Mouse (Mus musculus): ENCODE results near the gene Ift80. TPM values are rescaled to one million over a fixed set of nuclear protein-coding genes. Genes with fewer than 3 reads are reported as not detected.
"Not testable (repeated sequence)": the region's sequence is repeated elsewhere in the genome, so short reads cannot be mapped to it uniquely, and the experiment has no call there.

Gene Ift80
- polyA plus RNA-seq, 1 experiment from 2014 or later, result 3.0 TPM

- H3K36me3 ChIP-seq (ENCODE audit: inconsistent target), result no peaks in the 10 kb centered on the region
- WGBS (ENCODE audit: missing documents), result 98% methylated on average over 3 of the region's 3 CpGs
- no peak overlapping the region for H3K4me3 ChIP-seq (ENCODE audit: inconsistent target)
- H3K79me2 ChIP-seq (ENCODE audit: inconsistent target), result no peaks in the 10 kb centered on the region
- no peak overlapping the region for H3K27ac ChIP-seq
Observed at GRCm38 (mm10) chr3:68969091-68969590, 35.2 kb downstream of the Ift80 start.

GRCm38 (mm10) chr3:68967404-68967803 is 37.0 kb downstream of the Ift80 start:
- WGBS (ENCODE audit: missing documents), result 86% methylated on average over 6 of the region's 6 CpGs
- Histone ChIP-seq H3K4me3 (ENCODE audit: inconsistent target) (no peak overlapping the region), H3K27ac (no peak overlapping the region), H3K36me3 (ENCODE audit: inconsistent target) (no peaks in the 10 kb centered on the region), H3K79me2 (ENCODE audit: inconsistent target) (no peaks in the 10 kb centered on the region)

GRCm38 (mm10) chr3:68966527-68967285 is 37.7 kb downstream of the Ift80 start:
- no peak overlapping the region for H3K27ac ChIP-seq
- 94% methylated on average over 6 of the region's 6 CpGs for WGBS (ENCODE audit: missing documents)

GRCm38 (mm10) chr3:68964682-68965081 is 39.7 kb downstream of the Ift80 start:
- no peak overlapping the region for H3K4me3 ChIP-seq (ENCODE audit: inconsistent target)
- H3K27ac ChIP-seq, result no peak overlapping the region
- H3K36me3 ChIP-seq (ENCODE audit: inconsistent target), result no peaks in the 10 kb centered on the region
- no peaks in the 10 kb centered on the region for H3K79me2 ChIP-seq (ENCODE audit: inconsistent target)

More at GRCm38 (mm10) chr3:68966527-68967285, 37.7 kb downstream of the Ift80 start:
- Histone ChIP-seq H3K79me2 (ENCODE audit: inconsistent target) (no peaks in the 10 kb centered on the region), H3K36me3 (ENCODE audit: inconsistent target) (no peaks in the 10 kb centered on the region), H3K4me3 (ENCODE audit: inconsistent target) (no peak overlapping the region)

- Histone ChIP-seq H3K36me3 (ENCODE audit: inconsistent target) (no peaks in the 10 kb centered on the region), H3K79me2 (ENCODE audit: inconsistent target) (no peaks in the 10 kb centered on the region)
Observed at GRCm38 (mm10) chr3:68957413-68957812, 47.0 kb downstream of the Ift80 start.

GRCm38 (mm10) chr3:68956454-68956853 is 47.9 kb downstream of the Ift80 start:
- no peaks in the 10 kb centered on the region for H3K79me2 ChIP-seq (ENCODE audit: inconsistent target)
- H3K27ac ChIP-seq, result no peak overlapping the region
- no peaks in the 10 kb centered on the region for H3K36me3 ChIP-seq (ENCODE audit: inconsistent target)
- 37% methylated on average over 4 of the region's 4 CpGs for WGBS (ENCODE audit: missing documents)
- H3K4me3 ChIP-seq (ENCODE audit: inconsistent target), result no peak overlapping the region

More at GRCm38 (mm10) chr3:68957413-68957812, 47.0 kb downstream of the Ift80 start:
- 18% methylated on average over 3 of the region's 3 CpGs for WGBS (ENCODE audit: missing documents)
- H3K27ac ChIP-seq, result no peak overlapping the region
- no peak overlapping the region for H3K4me3 ChIP-seq (ENCODE audit: inconsistent target)

GRCm38 (mm10) chr3:68954487-68954886 is 49.9 kb downstream of the Ift80 start:
- H3K79me2 ChIP-seq (ENCODE audit: inconsistent target), result no peaks in the 10 kb centered on the region
- H3K4me3 ChIP-seq (ENCODE audit: inconsistent target), result no peak overlapping the region
- WGBS (ENCODE audit: missing documents), result 64% methylated on average over 6 of the region's 6 CpGs

GRCm38 (mm10) chr3:68952707-68953106 is 51.7 kb downstream of the Ift80 start:
- H3K4me3 ChIP-seq (ENCODE audit: inconsistent target), result no peak overlapping the region
- no peak overlapping the region for H3K27ac ChIP-seq
- no peaks in the 10 kb centered on the region for H3K36me3 ChIP-seq (ENCODE audit: inconsistent target)
- WGBS (ENCODE audit: missing documents), result 99% methylated on average over 5 of the region's 5 CpGs
- H3K79me2 ChIP-seq (ENCODE audit: inconsistent target), result no peaks in the 10 kb centered on the region

More at GRCm38 (mm10) chr3:68954487-68954886, 49.9 kb downstream of the Ift80 start:
- Histone ChIP-seq H3K36me3 (ENCODE audit: inconsistent target) (no peaks in the 10 kb centered on the region), H3K27ac (no peak overlapping the region)

GRCm38 (mm10) chr3:68951971-68952370 is 52.4 kb downstream of the Ift80 start:
- not testable (repeated sequence) for H3K79me2 ChIP-seq (ENCODE audit: inconsistent target); H3K27ac ChIP-seq; H3K36me3 ChIP-seq (ENCODE audit: inconsistent target); H3K4me3 ChIP-seq (ENCODE audit: inconsistent target)
- WGBS (ENCODE audit: missing documents), result 69% methylated on average over 10 of the region's 11 CpGs

GRCm38 (mm10) chr3:68949381-68949780 is 55.0 kb downstream of the Ift80 start:
- no peak overlapping the region for H3K4me3 ChIP-seq (ENCODE audit: inconsistent target)
- no peaks in the 10 kb centered on the region for H3K36me3 ChIP-seq (ENCODE audit: inconsistent target)
- H3K27ac ChIP-seq, result no peak overlapping the region
- no peaks in the 10 kb centered on the region for H3K79me2 ChIP-seq (ENCODE audit: inconsistent target)
- 98% methylated on average over 8 of the region's 8 CpGs for WGBS (ENCODE audit: missing documents)

GRCm38 (mm10) chr3:68948918-68949317 is 55.5 kb downstream of the Ift80 start:
- Histone ChIP-seq H3K79me2 (ENCODE audit: inconsistent target) (no peaks in the 10 kb centered on the region), H3K36me3 (ENCODE audit: inconsistent target) (no peaks in the 10 kb centered on the region), H3K4me3 (ENCODE audit: inconsistent target) (no peak overlapping the region), H3K27ac (no peak overlapping the region)
- WGBS (ENCODE audit: missing documents), result 79% methylated on average over 2 of the region's 2 CpGs

- WGBS (ENCODE audit: missing documents), result 98% methylated on average over 6 of the region's 6 CpGs
- no peaks in the 10 kb centered on the region for H3K36me3 ChIP-seq (ENCODE audit: inconsistent target)
- H3K4me3 ChIP-seq (ENCODE audit: inconsistent target), result no peak overlapping the region
- no peak overlapping the region for H3K27ac ChIP-seq
- no peaks in the 10 kb centered on the region for H3K79me2 ChIP-seq (ENCODE audit: inconsistent target)
Observed at GRCm38 (mm10) chr3:68941867-68942266, 62.5 kb downstream of the Ift80 start.

- Histone ChIP-seq H3K79me2 (ENCODE audit: inconsistent target) (no peaks in the 10 kb centered on the region), H3K36me3 (ENCODE audit: inconsistent target) (no peaks in the 10 kb centered on the region), H3K4me3 (ENCODE audit: inconsistent target) (no peak overlapping the region), H3K27ac (no peak overlapping the region)
- WGBS (ENCODE audit: missing documents), result 100% methylated on average over 2 of the region's 2 CpGs
Observed at GRCm38 (mm10) chr3:68940311-68940710, 64.1 kb downstream of the Ift80 start.

- Histone ChIP-seq H3K79me2 (ENCODE audit: inconsistent target) (no peaks in the 10 kb centered on the region), H3K4me3 (ENCODE audit: inconsistent target) (no peak overlapping the region), H3K27ac (no peak overlapping the region), H3K36me3 (ENCODE audit: inconsistent target) (no peaks in the 10 kb centered on the region)
- WGBS (ENCODE audit: missing documents), result 96% methylated on average over 7 of the region's 7 CpGs
Observed at GRCm38 (mm10) chr3:68939312-68939711, 65.1 kb downstream of the Ift80 start.

- Histone ChIP-seq H3K27ac (no peak overlapping the region), H3K36me3 (ENCODE audit: inconsistent target) (no peaks in the 10 kb centered on the region), H3K4me3 (ENCODE audit: inconsistent target) (no peak overlapping the region), H3K79me2 (ENCODE audit: inconsistent target) (no peaks in the 10 kb centered on the region)
- WGBS (ENCODE audit: missing documents), result 100% methylated on average over 3 of the region's 3 CpGs
Observed at GRCm38 (mm10) chr3:68936709-68937108, 67.7 kb downstream of the Ift80 start.

Data from macrophage (primary cell).